Mouse (Mus musculus) thymus, postnatal 0 days (tissue): ENCODE results near the gene Mphosph10. TPM values are rescaled to one million over a fixed set of nuclear protein-coding genes. Genes with fewer than 3 reads are reported as not detected.

ENCODE experiments used
- DNase-seq: peaks from one replicate; pipeline ENCODE4 v3.0.0-alpha.2; 2015; ENCODE audit warnings: low spot score
- polyA plus RNA-seq: library from polyadenylated mRNA; unstranded; fragments of >200 nt; fragmentation: Nextera tagmentation; extraction: Ambion mirVana; gene quantifications from 2 replicates; pipeline ENCODE4 v1.2.1, GENCODE M21; 2015

The Mphosph10 gene
- 46.5 and 49.1 TPM in 2 replicates for polyA plus RNA-seq

- DNase-seq = peak; percentile 95
Measured at GRCm38 (mm10) chr7:64392122-64392818, at the start of gene Mphosph10, which contains the start of gene Mcee. Gene Mphosph10, minus strand, starts transcription at chr7:64392268. Gene Mcee, plus strand, starts transcription at chr7:64392607.

GRCm38 (mm10) chr7:64440519-64440918 lies 48.5 kb upstream of the Mphosph10 start:
- DNase-seq = no peak

GRCm38 (mm10) chr7:64439595-64440518 lies 47.8 kb upstream of the Mphosph10 start:
- DNase-seq = no peak

- DNase-seq = no peak
Measured at GRCm38 (mm10) chr7:64424861-64425260, 32.8 kb upstream of the Mphosph10 start.

- DNase-seq = no peak
Measured at GRCm38 (mm10) chr7:64403989-64404388, 11.9 kb upstream of the Mphosph10 start.

GRCm38 (mm10) chr7:64402452-64402851 lies 10.4 kb upstream of the Mphosph10 start:
- DNase-seq = no peak

- no peak for DNase-seq
Measured at GRCm38 (mm10) chr7:64400725-64401124, 8.7 kb upstream of the Mphosph10 start.

- DNase-seq = no peak
Measured at GRCm38 (mm10) chr7:64392819-64393151, 717 bp upstream of the Mphosph10 start.

GRCm38 (mm10) chr7:64391479-64391878 lies 589 bp downstream of the Mphosph10 start:
- DNase-seq = no peak

GRCm38 (mm10) chr7:64373830-64374562 lies 18.1 kb downstream of the Mphosph10 start, which contains the start of gene Fan1:
Gene Fan1, minus strand, starts transcription at chr7:64374095.
- DNase-seq = peak; percentile 88

- DNase-seq = no peak
Measured at GRCm38 (mm10) chr7:64373147-64373829, 18.8 kb downstream of the Mphosph10 start.

- DNase-seq = no peak
Measured at GRCm38 (mm10) chr7:64371940-64372878, 19.9 kb downstream of the Mphosph10 start.

GRCm38 (mm10) chr7:64369841-64370240 lies 22.2 kb downstream of the Mphosph10 start:
- DNase-seq = no peak

- DNase-seq = no peak
Measured at GRCm38 (mm10) chr7:64365863-64366262, 26.2 kb downstream of the Mphosph10 start.

- no peak for DNase-seq
Measured at GRCm38 (mm10) chr7:64360586-64360945, 31.5 kb downstream of the Mphosph10 start.

GRCm38 (mm10) chr7:64359943-64360585 lies 32.0 kb downstream of the Mphosph10 start:
- DNase-seq = no peak

GRCm38 (mm10) chr7:64358666-64359065 lies 33.4 kb downstream of the Mphosph10 start:
- DNase-seq = no peak

- no peak for DNase-seq
Measured at GRCm38 (mm10) chr7:64357405-64357804, 34.7 kb downstream of the Mphosph10 start.

GRCm38 (mm10) chr7:64356661-64357060 lies 35.4 kb downstream of the Mphosph10 start:
- no peak for DNase-seq
